Mouse (Mus musculus) left cerebral cortex, postnatal 10 days (tissue): Measurements from ENCODE around the gene Gng7. TPM values are rescaled to one million over a fixed set of nuclear protein-coding genes. Genes with fewer than 3 reads are reported as not detected.

Experiments used
- DNase-seq, 2 experiments: peaks; one replicate each; pipeline ENCODE4 v3.0.0; 2021 to 2022; ENCODE audit warnings: low spot score in 2 of 2, mixed read lengths in 1 of 2; ENCODE audit errors: extremely low spot score in 1 of 2
- intact Hi-C: fragments of 180-260 bp; cut with DNase I; formaldehyde crosslinking; loops from one replicate; pipeline ENCODE4 v1.15.1; 2025
- total RNA-seq, 2 experiments: library from RNA; stranded (reverse); gene quantifications; 2 replicates each; pipeline ENCODE4 v1.2.3; 2021

The Gng7 gene
- total RNA-seq, 2 experiments from 2014 or later, result 127 to 166 TPM

GRCm38 (mm10) chr10:80956901-80957300, 57.8 kb downstream of the Gng7 start:
- intact Hi-C loops, result no loop called here
- DNase-seq, result no peak

- no peak for DNase-seq
- intact Hi-C loops, result no loop called here
Measured at GRCm38 (mm10) chr10:80956385-80956784, 58.4 kb downstream of the Gng7 start.

- peak in 1 of 2 experiments; percentile 69 for DNase-seq
- intact Hi-C loops, result no loop called here
Measured at GRCm38 (mm10) chr10:80955536-80955935, 59.2 kb downstream of the Gng7 start.

GRCm38 (mm10) chr10:80954843-80955242, 59.9 kb downstream of the Gng7 start:
- no peak for DNase-seq
- intact Hi-C loops, result no loop called here

- intact Hi-C loops, result no loop called here
- DNase-seq, result no peak
Measured at GRCm38 (mm10) chr10:80954415-80954814, 60.3 kb downstream of the Gng7 start.

GRCm38 (mm10) chr10:80952449-80952848, 62.3 kb downstream of the Gng7 start:
- no peak for DNase-seq
- intact Hi-C loops, result no loop called here

- DNase-seq, result no peak
- intact Hi-C loops, result no loop called here
Measured at GRCm38 (mm10) chr10:80951761-80952390, 62.9 kb downstream of the Gng7 start.

GRCm38 (mm10) chr10:80950314-80950713, 64.4 kb downstream of the Gng7 start:
- no peak for DNase-seq
- intact Hi-C loops, result no loop called here

- intact Hi-C loops, result no loop called here
Measured at GRCm38 (mm10) chr10:80949081-80949480, 65.7 kb downstream of the Gng7 start.

GRCm38 (mm10) chr10:80948570-80948969, 66.2 kb downstream of the Gng7 start:
- DNase-seq, result peak in 1 of 2 experiments; percentile 69
- intact Hi-C loops, result no loop called here

More at GRCm38 (mm10) chr10:80949081-80949480, 65.7 kb downstream of the Gng7 start:
- no peak for DNase-seq

GRCm38 (mm10) chr10:80947802-80948201, 66.9 kb downstream of the Gng7 start:
- DNase-seq, result peak in 1 of 2 experiments; percentile 79
- intact Hi-C loops, result no loop called here

GRCm38 (mm10) chr10:80946684-80947437, 67.9 kb downstream of the Gng7 start:
- no peak for DNase-seq
- intact Hi-C loops, result no loop called here

GRCm38 (mm10) chr10:80944231-80944630, 70.5 kb downstream of the Gng7 start:
- no peak for DNase-seq
- intact Hi-C loops, result no loop called here

GRCm38 (mm10) chr10:80943701-80944100, 71.0 kb downstream of the Gng7 start:
- intact Hi-C loops, result no loop called here
- no peak for DNase-seq

GRCm38 (mm10) chr10:80942919-80943318, 71.8 kb downstream of the Gng7 start:
- DNase-seq, result no peak
- intact Hi-C loops, result no loop called here

- DNase-seq, result no peak
- intact Hi-C loops, result no loop called here
Measured at GRCm38 (mm10) chr10:80940988-80941347, 73.8 kb downstream of the Gng7 start.

- intact Hi-C loops, result no loop called here
- DNase-seq, result peak in 1 of 2 experiments; percentile 67
Measured at GRCm38 (mm10) chr10:80940320-80940987, 74.3 kb downstream of the Gng7 start.

GRCm38 (mm10) chr10:80939671-80940070, 75.1 kb downstream of the Gng7 start:
- intact Hi-C loops, result no loop called here
- DNase-seq, result peak; percentile 76 to 91

- DNase-seq, result no peak
- intact Hi-C loops, result no loop called here
Measured at GRCm38 (mm10) chr10:80938831-80939550, 75.8 kb downstream of the Gng7 start.
